Mouse (Mus musculus) forebrain, embryonic 15.5 days (tissue): ENCODE data around the gene Apba1. TPM values are rescaled to one million over a fixed set of nuclear protein-coding genes. Genes with fewer than 3 reads are reported as not detected.

Experiments used
- ATAC-seq: fragments of 200-750 bp; cut with Nextera tagmentation; replicated peaks from 2 replicates; pipeline ENCODE4 v1.8.0; 2017; ENCODE audit warnings: mild to moderate bottlenecking, moderate TSS enrichment, moderate library complexity
- H3K27ac ChIP-seq: fragments of 300-500 bp; sonication (generic); replicated peaks from 2 replicates; pipeline ENCODE4 v1.5.1; 2015; ENCODE audit warnings: mild to moderate bottlenecking, inconsistent platforms
- H3K27me3 ChIP-seq: fragments of 300-500 bp; sonication (generic); 2 replicates; pipeline ENCODE4 v1.6.1; 2015; ENCODE audit warnings: inconsistent platforms
- H3K36me3 ChIP-seq: fragments of 300-500 bp; sonication (generic); 2 replicates; pipeline ENCODE4 v1.6.1; 2015; ENCODE audit warnings: mild to moderate bottlenecking, inconsistent platforms
- H3K4me1 ChIP-seq: fragments of 300-500 bp; sonication (generic); 2 replicates; pipeline ENCODE4 v1.6.1; 2015; ENCODE audit warnings: inconsistent platforms
- H3K4me2 ChIP-seq: fragments of 300-500 bp; sonication (generic); replicated peaks from 2 replicates; pipeline ENCODE4 v1.6.1; 2015; ENCODE audit warnings: mild to moderate bottlenecking, inconsistent platforms
- H3K4me3 ChIP-seq: fragments of 300-500 bp; sonication (generic); 2 replicates; pipeline ENCODE4 v1.5.1; 2015; ENCODE audit warnings: mild to moderate bottlenecking, inconsistent platforms
- H3K9ac ChIP-seq: fragments of 300-500 bp; sonication (generic); replicated peaks from 2 replicates; pipeline ENCODE4 v1.6.1; 2015; ENCODE audit warnings: mild to moderate bottlenecking, inconsistent platforms
- H3K9me3 ChIP-seq: fragments of 300-500 bp; sonication (generic); 2 replicates; pipeline ENCODE4 v1.6.1; 2016; ENCODE audit warnings: inconsistent platforms
- WGBS: fragments of 180-500 bp; shearing (Covaris S2); methylation state at CpG from one replicate; pipeline ENCODE4 v1.1.7; 2015; ENCODE audit warnings: mixed read lengths; 5-methylcytosine and 5-hydroxymethylcytosine counted together
- polyA plus RNA-seq: library from polyadenylated mRNA; unstranded; fragments of >200 nt; fragmentation: Nextera tagmentation; extraction: Ambion mirVana; gene quantifications from 2 replicates; pipeline ENCODE4 v1.2.1, GENCODE M21; 2015

Apba1 gene
- polyA plus RNA-seq, 1 experiment from 2014 or later, result 5.7 TPM

DNA sequence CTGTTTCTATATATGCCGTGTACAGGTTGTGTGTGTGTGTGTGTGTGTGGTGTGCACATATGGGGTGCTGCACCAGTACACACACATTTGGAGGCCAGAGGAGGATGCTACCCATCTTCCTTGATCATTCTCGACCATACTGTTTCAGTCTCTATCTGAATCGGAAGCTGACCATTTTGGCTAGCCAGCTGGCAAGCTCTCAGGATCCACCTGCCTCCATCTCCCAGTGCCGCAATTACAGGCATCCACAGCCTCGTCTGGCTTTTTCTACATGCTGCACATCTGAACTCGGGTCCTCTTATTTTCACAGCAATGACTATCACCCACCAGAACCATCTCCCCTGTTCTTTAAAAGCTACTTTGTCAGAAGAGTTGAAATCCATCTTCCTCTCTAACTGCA, 132.7 kb downstream of the Apba1 start:
- H3K4me2 ChIP-seq, result no peak overlapping the region
- no peak overlapping the region for H3K27ac ChIP-seq
- H3K4me1 ChIP-seq, result peaks cover 11% of the 10 kb centered on the region; the same call in 1 of the 2 replicates
- no peaks in the 10 kb centered on the region for H3K9me3 ChIP-seq
- ATAC-seq, result no peak
- no peaks in the 10 kb centered on the region for H3K36me3 ChIP-seq
- no peak overlapping the region for H3K9ac ChIP-seq
- peaks cover 15% of the 10 kb centered on the region; the same call in 1 of the 2 replicates for H3K27me3 ChIP-seq
- H3K4me3 ChIP-seq, result no peak overlapping the region
- 85% methylated on average over 6 of the region's 6 CpGs for WGBS

DNA sequence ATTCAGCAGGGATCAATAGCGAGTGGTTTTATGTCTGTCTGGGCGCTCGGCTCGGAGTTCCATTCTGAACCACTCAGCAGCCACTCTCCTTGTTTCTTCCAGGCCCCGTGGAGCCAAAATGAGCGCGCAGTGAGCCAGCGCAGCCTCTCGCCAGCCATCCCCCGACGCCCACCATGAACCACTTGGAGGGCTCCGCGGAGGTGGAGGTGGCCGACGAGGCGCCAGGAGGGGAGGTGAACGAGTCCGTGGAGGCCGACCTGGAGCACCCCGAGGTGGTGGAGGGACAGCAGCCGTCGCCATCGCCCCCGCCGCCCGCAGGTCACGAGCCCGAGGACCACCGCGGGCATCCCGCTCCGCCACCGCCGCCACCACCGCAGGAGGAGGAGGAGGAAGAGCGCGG, 133.9 kb downstream of the Apba1 start:
- Histone ChIP-seq H3K4me1 (peaks cover 11% of the 10 kb centered on the region; the same call in 1 of the 2 replicates), H3K36me3 (no peaks in the 10 kb centered on the region), H3K9ac (peak overlapping the region; percentile 27), H3K9me3 (no peaks in the 10 kb centered on the region), H3K27ac (no peak overlapping the region), H3K4me3 (peak overlapping the region; percentile 44), H3K4me2 (peak overlapping the region; percentile 57), H3K27me3 (peaks cover 15% of the 10 kb centered on the region; the same call in 1 of the 2 replicates)
- 25% methylated on average over 37 of the region's 37 CpGs for WGBS
- peak; percentile 18; the same call in 1 of the 2 replicates for ATAC-seq

DNA sequence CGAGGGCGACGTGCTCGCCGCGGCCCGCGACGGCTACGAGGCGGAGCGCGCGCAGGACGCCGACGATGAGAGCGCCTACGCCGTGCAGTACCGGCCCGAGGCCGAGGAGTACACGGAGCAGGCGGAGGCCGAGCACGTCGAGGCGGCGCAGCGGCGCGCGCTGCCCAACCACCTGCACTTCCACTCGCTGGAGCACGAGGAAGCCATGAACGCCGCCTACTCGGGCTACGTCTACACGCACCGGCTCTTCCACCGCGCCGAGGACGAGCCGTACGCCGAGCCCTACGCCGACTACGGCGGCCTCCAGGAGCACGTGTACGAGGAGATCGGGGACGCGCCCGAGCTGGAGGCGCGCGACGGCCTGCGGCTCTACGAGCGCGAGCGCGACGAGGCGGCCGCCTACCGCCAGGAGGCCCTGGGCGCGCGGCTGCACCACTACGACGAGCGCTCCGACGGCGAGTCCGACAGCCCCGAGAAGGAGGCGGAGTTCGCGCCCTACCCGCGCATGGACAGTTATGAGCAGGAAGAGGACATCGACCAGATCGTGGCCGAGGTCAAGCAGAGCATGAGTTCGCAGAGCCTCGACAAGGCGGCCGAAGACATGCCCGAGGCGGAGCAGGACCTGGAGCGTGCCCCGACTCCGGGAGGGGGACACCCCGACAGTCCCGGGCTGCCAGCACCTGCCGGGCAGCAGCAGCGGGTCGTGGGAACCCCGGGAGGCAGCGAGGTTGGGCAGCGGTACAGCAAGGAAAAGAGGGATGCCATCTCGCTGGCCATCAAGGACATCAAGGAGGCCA, 134.6 kb downstream of the Apba1 start:
- peaks cover 11% of the 10 kb centered on the region; the same call in 1 of the 2 replicates for H3K4me1 ChIP-seq
- H3K27ac ChIP-seq, result no peak overlapping the region
- H3K9me3 ChIP-seq, result no peaks in the 10 kb centered on the region
- H3K27me3 ChIP-seq, result peaks cover 15% of the 10 kb centered on the region; the same call in 1 of the 2 replicates
- peak overlapping the region; percentile 57 for H3K4me2 ChIP-seq
- H3K36me3 ChIP-seq, result no peaks in the 10 kb centered on the region
- 18% methylated on average over 110 of the region's 110 CpGs for WGBS
- H3K9ac ChIP-seq, result peak overlapping the region; percentile 27
- H3K4me3 ChIP-seq, result peak overlapping the region; percentile 44
- peak; percentile 89 for ATAC-seq

DNA sequence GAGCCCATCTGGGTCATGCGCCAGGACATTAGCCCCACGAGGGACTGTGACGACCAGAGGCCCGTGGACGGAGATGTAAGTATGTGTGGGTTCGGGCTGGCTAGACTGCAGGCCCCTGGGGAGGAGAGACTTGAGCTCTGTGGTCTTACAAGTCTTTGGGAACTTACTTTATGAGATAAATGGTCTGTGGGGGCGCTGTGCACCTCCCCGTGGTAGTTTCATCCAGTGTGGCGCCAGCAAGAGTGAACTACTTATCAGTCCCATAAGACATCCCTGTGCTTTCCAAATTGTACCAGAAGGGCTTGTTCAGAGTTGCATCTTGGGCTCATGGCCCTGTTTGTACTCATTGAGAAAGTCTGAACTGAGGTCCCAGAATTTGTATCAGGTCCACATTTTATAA, 135.3 kb downstream of the Apba1 start:
- no peak overlapping the region for H3K9ac ChIP-seq
- ATAC-seq, result no peak
- peaks cover 11% of the 10 kb centered on the region; the same call in 1 of the 2 replicates for H3K4me1 ChIP-seq
- H3K4me3 ChIP-seq, result no peak overlapping the region
- H3K27ac ChIP-seq, result no peak overlapping the region
- H3K36me3 ChIP-seq, result no peaks in the 10 kb centered on the region
- H3K4me2 ChIP-seq, result no peak overlapping the region
- H3K27me3 ChIP-seq, result peaks cover 15% of the 10 kb centered on the region; the same call in 1 of the 2 replicates
- WGBS, result 81% methylated on average over 9 of the region's 9 CpGs
- H3K9me3 ChIP-seq, result no peaks in the 10 kb centered on the region

DNA sequence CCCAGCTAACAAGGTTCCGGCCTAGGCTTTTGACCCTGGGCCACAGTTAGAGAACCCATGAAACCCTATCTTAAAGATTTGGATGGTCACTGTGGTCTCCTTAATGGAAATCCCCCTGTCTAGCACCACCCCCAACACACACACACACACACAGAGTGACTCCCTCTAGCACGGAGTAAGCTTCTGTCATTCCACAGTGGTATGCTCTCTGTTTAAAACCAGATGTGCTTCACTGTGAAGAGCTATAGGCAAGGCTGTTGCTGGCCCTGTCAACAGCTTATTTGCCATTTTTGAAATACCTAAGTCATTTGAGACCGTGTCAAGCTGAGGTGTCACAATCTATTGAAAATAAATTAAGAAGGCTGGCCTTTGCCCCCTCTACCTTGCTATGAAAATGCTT, 136.1 kb downstream of the Apba1 start:
- Histone ChIP-seq H3K4me1 (peaks cover 11% of the 10 kb centered on the region; the same call in 1 of the 2 replicates), H3K4me2 (no peak overlapping the region), H3K36me3 (no peaks in the 10 kb centered on the region), H3K4me3 (no peak overlapping the region), H3K27me3 (peaks cover 15% of the 10 kb centered on the region; the same call in 1 of the 2 replicates), H3K9ac (no peak overlapping the region), H3K9me3 (no peaks in the 10 kb centered on the region), H3K27ac (no peak overlapping the region)
- 73% methylated on average over 3 of the region's 3 CpGs for WGBS
- ATAC-seq, result no peak

DNA sequence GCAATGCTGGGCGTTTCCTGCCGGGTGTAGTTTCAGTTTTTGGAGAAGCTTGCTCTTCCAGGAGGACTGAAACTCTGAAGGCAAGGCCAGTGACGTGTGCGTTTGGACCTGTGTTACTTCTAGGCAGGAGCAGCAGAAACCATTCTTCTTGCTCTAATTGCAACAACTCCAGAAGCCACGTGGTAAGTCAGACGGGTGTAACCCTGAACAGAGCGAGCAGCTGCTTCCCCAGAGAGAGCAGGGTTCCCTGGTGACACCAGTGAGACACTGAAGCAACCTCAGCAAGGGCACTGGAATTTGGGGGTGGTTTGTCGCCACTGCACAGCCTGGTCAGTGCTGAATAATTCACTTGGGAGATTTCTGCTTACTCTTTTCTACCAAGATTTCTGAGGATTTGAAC, 138.2 kb downstream of the Apba1 start:
- no peaks in the 10 kb centered on the region for H3K36me3 ChIP-seq
- no peak for ATAC-seq
- H3K9ac ChIP-seq, result no peak overlapping the region
- H3K4me1 ChIP-seq, result peaks cover 16% of the 10 kb centered on the region; the same call in 1 of the 2 replicates
- 78% methylated on average over 8 of the region's 8 CpGs for WGBS
- no peaks in the 10 kb centered on the region for H3K9me3 ChIP-seq
- no peak overlapping the region for H3K4me2 ChIP-seq
- H3K4me3 ChIP-seq, result no peak overlapping the region
- no peak overlapping the region for H3K27ac ChIP-seq
- peaks cover 15% of the 10 kb centered on the region; the same call in 1 of the 2 replicates for H3K27me3 ChIP-seq

DNA sequence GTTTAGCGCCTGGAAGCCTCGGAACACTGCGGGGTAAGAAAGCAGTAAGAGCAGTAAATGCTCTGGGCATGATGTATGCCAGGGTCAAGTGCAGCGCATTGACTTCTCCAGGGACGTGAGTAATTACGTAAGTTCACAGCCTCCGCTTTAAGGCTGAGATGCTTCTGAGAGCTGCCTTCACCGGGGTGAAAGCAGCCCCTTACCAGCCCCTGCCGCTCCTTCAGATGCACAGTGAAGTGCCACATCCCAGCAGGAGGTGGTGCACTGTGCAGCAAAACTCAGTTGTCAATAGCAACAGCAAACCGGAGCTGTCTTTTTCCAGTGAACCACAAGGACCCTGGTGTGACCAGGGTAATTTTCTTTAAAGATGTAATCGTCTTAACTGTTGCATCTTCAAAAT, 139.8 kb downstream of the Apba1 start:
- Histone ChIP-seq H3K9ac (no peak overlapping the region), H3K4me1 (peaks cover 6% of the 10 kb centered on the region; the same call in 1 of the 2 replicates), H3K4me3 (no peak overlapping the region), H3K9me3 (no peaks in the 10 kb centered on the region), H3K27ac (no peak overlapping the region), H3K36me3 (no peaks in the 10 kb centered on the region), H3K27me3 (peaks cover 8% of the 10 kb centered on the region; the same call in 1 of the 2 replicates), H3K4me2 (no peak overlapping the region)
- WGBS, result 39% methylated on average over 11 of the region's 11 CpGs
- peak; percentile 44; the same call in 1 of the 2 replicates for ATAC-seq

DNA sequence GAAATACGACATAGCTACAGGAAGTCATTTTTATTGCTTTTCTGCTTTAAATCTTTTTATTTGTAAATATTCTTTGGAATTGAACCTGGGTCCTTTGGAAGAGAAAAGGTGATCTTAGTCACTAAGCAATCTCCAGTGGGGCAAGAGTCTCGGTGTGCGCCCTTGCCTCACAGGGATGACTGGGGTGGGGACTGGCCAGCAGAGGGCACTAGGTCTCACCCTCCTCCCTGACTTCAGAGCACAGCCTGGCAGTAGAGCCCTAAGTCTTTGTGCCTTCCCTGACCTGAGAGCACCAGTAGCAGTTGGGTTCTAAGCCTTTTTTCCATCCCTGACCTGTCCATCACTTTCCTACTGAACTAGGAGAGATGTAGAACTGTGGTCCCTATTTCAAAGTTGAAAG, 142.5 kb downstream of the Apba1 start:
- WGBS, result 76% methylated on average over 3 of the region's 3 CpGs
- no peak for ATAC-seq

DNA sequence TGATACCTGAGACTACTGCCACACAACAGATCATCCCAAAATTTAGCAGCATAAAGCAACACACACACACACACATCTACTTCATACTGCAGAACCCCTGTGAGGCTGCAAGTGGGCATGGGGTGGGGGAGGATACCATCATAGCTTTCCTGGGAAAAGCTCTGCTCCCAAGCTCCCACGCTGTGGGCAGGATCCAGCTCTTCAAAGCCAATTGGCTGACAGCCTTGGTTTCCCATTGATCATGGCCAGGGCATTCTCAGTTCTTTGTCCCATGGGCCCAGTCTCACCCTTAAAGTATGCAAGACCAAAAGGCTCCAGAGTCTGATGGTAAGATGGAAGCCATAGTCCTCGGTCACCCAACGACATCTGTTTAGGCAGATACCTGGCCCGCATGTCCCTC, 143.1 kb downstream of the Apba1 start:
- Histone ChIP-seq H3K27me3 (no peaks in the 10 kb centered on the region), H3K36me3 (no peaks in the 10 kb centered on the region), H3K4me1 (peaks cover 20% of the 10 kb centered on the region), H3K9me3 (no peaks in the 10 kb centered on the region), H3K4me3 (no peak overlapping the region), H3K4me2 (no peak overlapping the region), H3K27ac (no peak overlapping the region), H3K9ac (no peak overlapping the region)
- WGBS, result 86% methylated on average over 4 of the region's 4 CpGs
- ATAC-seq, result peak; percentile 24; the same call in 1 of the 2 replicates

More for the DNA sequence above, 142.5 kb downstream of the Apba1 start:
- H3K4me3 ChIP-seq, result no peak overlapping the region
- H3K27ac ChIP-seq, result no peak overlapping the region
- no peaks in the 10 kb centered on the region for H3K9me3 ChIP-seq
- no peak overlapping the region for H3K4me2 ChIP-seq
- H3K4me1 ChIP-seq, result peaks cover 20% of the 10 kb centered on the region
- H3K27me3 ChIP-seq, result no peaks in the 10 kb centered on the region
- H3K9ac ChIP-seq, result no peak overlapping the region
- no peaks in the 10 kb centered on the region for H3K36me3 ChIP-seq

DNA sequence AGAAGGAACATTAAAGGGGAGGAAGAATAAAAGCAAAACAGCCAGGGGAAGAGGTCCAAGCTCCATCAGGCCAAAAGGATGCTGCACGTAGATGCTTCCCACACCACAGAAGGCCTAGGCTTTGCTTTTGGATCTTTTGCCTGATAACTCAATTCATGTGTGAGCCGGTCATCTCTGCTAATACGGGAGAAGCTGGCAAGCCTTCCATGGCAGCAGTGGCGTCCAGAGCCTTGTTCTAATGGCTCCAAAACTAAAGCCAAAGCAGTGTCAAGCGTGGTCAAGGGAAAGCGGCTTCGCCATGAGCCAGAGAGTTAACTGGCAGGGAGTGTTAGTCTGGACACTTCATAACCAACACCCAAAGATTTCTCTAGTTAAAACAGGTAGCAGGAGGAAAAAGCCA, 144.4 kb downstream of the Apba1 start:
- Histone ChIP-seq H3K9me3 (no peaks in the 10 kb centered on the region), H3K36me3 (no peaks in the 10 kb centered on the region), H3K9ac (no peak overlapping the region), H3K27me3 (no peaks in the 10 kb centered on the region), H3K4me2 (no peak overlapping the region), H3K27ac (no peak overlapping the region), H3K4me3 (no peak overlapping the region), H3K4me1 (peaks cover 20% of the 10 kb centered on the region)
- WGBS, result 94% methylated on average over 7 of the region's 7 CpGs
- ATAC-seq, result no peak

DNA sequence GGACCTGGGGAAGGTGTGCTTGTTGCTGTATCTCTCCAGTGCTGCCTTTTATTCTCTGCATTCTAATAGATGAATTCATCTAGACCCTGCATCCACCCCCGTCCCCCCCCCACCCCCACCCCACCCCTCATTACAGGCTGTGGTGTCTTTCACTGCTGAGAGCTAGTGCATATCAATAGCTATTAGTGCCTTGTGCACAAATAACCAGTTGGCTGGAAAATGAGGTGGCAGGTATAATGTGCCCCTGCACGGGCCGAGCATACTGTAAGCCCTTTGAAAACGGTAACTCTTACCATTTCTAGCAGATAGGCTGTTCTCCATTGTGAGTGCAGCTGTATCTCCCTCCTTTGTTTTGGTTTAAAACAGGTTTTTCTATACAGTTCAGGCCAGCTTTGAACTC, 146.2 kb downstream of the Apba1 start:
- ATAC-seq, result no peak
- Histone ChIP-seq H3K4me2 (no peak overlapping the region), H3K36me3 (no peaks in the 10 kb centered on the region), H3K4me3 (no peak overlapping the region), H3K9ac (no peak overlapping the region), H3K27ac (no peak overlapping the region), H3K27me3 (no peaks in the 10 kb centered on the region), H3K9me3 (no peaks in the 10 kb centered on the region), H3K4me1 (peaks cover 20% of the 10 kb centered on the region)
- WGBS, result 29% methylated on average over 4 of the region's 4 CpGs

DNA sequence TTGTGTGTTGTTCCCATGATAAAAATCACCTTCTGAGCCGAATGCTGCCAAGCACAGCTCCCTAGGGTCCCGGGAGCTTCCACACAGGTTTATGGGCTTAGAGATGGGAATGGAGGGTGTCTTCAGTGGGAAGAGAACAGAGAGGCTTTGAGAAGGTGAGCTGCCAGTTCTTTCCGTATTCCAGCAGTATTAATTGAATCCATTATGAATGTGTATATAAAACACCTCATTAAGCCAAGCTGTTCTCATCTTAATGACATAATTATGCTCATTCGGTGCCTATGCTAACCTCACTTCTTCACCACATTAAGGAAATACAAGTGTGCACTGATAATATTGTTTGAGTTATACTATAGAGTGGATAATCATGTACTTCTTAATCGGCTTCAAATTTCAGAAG, 147.1 kb downstream of the Apba1 start:
- Histone ChIP-seq H3K36me3 (no peaks in the 10 kb centered on the region), H3K4me2 (no peak overlapping the region), H3K4me1 (peaks cover 15% of the 10 kb centered on the region), H3K4me3 (no peak overlapping the region), H3K27ac (no peak overlapping the region), H3K9ac (no peak overlapping the region), H3K27me3 (no peaks in the 10 kb centered on the region), H3K9me3 (no peaks in the 10 kb centered on the region)
- ATAC-seq, result no peak
- 36% methylated on average over 5 of the region's 5 CpGs for WGBS
